Mouse (Mus musculus): ENCODE measurements at regions not wholly inside any gene's neighbourhood (a gene's known extent, or its start where the extent isn't known, plus 50 kb on each side); places are given as distances from the start of the nearest gene placed in this dataset.

DNA sequence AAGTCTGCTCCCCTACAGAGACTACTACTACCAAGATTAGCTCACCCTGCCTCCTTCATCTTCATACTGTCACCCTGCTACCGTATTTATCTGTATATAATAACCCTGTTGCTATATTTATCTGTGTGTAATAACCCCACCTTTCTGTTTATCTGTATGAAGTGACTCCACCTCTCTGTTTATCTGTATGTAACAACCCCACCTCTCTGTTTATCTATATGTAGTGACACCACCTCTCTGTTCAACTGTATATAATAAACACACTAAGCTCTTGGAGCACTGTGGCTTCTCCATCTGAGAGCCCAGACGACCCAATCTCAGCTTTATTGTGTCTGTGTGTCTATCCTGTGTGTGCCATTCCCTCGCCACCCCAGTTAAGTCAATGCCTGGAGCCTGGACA, 154.7 kb downstream of the Katnal1 start:
- H3K4me3 ChIP-seq (replicated peaks in 1 of 3; ENCODE audit: low read depth in 2 of 3, low read length in 2 of 3, poor library complexity in 1 of 3), result no peak overlapping the region
- no peak for DNase-seq (ENCODE audit: extremely low read depth)
- no peak overlapping the region for H3K9ac ChIP-seq (ENCODE audit: insufficient read depth, low read depth)
- no peak overlapping the region for H3K4me2 ChIP-seq (ENCODE audit: insufficient read depth, low read depth, poor library complexity, severe bottlenecking)
- H3K27ac ChIP-seq (ENCODE audit: insufficient read depth, low read depth), result no peak overlapping the region
- H3K4me1 ChIP-seq (ENCODE audit: control insufficient read depth in 1 of 2, insufficient read depth in 2 of 2), result peaks cover 0 to 14% of the 10 kb centered on the region in 2 experiments; a peak in 3 of 4 replicates
- H3K79me2 ChIP-seq (replicated peaks; ENCODE audit: control insufficient read depth, extremely low read depth, insufficient read depth, poor library complexity, severe bottlenecking), result peaks cover 5% of the 10 kb centered on the region
- peak; percentile 75 for TF ChIP-seq MXI1 (IDR thresholded peaks at IDR 0.05; ENCODE audit: low read depth, low read length)
- TF ChIP-seq NRF1 (IDR thresholded peaks at IDR 0.05; ENCODE audit: low read depth, low read length), result no peak
- no peak for TF ChIP-seq SIN3A (IDR thresholded peaks at IDR 0.05; ENCODE audit: low read length)
- TF ChIP-seq MAX (IDR thresholded peaks at IDR 0.05; ENCODE audit: low read length), result no peak
- no peak for TF ChIP-seq MAZ (IDR thresholded peaks at IDR 0.05; ENCODE audit: low read depth, low read length)
- TF ChIP-seq NELFE (IDR thresholded peaks at IDR 0.05; ENCODE audit: low read depth, low read length), result no peak
- no peak for TF ChIP-seq MEF2A (IDR thresholded peaks at IDR 0.05; ENCODE audit: borderline replicate concordance, low read depth, low read length)
- dilution Hi-C loops (cut with MboI; ENCODE audit: extremely low pct_ligation_motif_present, extremely low pct_unique_long_range_greater_than_20kb, low sequenced_read_pairs) (no loop called here), in situ Hi-C loops (cut with MboI; ENCODE audit: low pct_ligation_motif_present, low pct_unique_long_range_greater_than_20kb, low sequenced_read_pairs) (no loop called here)
- H3K36me3 ChIP-seq (replicated peaks in 1 of 2; ENCODE audit: control insufficient read depth in 1 of 2, insufficient read depth in 1 of 2, low read length in 1 of 2), result peaks cover 7 to 41% of the 10 kb centered on the region in 2 experiments
- no peaks in the 10 kb centered on the region for H3K27me3 ChIP-seq (replicated peaks)
- H3K9me3 ChIP-seq (replicated peaks; ENCODE audit: low read length), result peaks cover 2% of the 10 kb centered on the region

DNA sequence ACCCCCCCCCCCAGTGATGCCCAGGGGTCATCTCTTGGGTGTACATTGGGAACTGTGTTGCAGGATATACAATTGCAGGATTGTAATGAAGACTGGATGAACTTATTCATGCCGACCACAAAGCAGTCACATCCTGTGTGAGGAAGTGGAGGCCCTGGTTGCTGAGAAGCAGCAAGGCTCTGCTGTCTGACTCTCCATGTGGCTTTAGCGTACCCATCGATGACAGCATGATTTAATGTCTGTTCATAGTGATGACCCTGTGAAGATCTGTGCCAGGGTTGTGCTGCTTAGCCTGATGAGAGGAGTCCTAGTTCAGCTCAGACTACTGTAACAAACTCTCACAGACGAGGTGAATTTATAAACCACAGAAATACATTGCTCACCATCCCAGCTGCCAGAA, 159.7 kb downstream of the Katnal1 start:
- Histone ChIP-seq H3K27ac (ENCODE audit: insufficient read depth, low read depth) (no peak overlapping the region), H3K27me3 (replicated peaks) (no peaks in the 10 kb centered on the region), H3K36me3 (replicated peaks in 1 of 2; ENCODE audit: control insufficient read depth in 1 of 2, insufficient read depth in 1 of 2, low read length in 1 of 2) (peaks cover 16 to 48% of the 10 kb centered on the region in 2 experiments), H3K4me3 (replicated peaks in 1 of 3; ENCODE audit: low read depth in 2 of 3, low read length in 2 of 3, poor library complexity in 1 of 3) (no peak overlapping the region), H3K9me3 (replicated peaks; ENCODE audit: low read length) (no peaks in the 10 kb centered on the region), H3K4me1 (ENCODE audit: control insufficient read depth in 1 of 2, insufficient read depth in 2 of 2) (peaks cover 0 to 7% of the 10 kb centered on the region in 2 experiments; a peak in 2 of 4 replicates), H3K79me2 (replicated peaks; ENCODE audit: control insufficient read depth, extremely low read depth, insufficient read depth, poor library complexity, severe bottlenecking) (no peaks in the 10 kb centered on the region), H3K9ac (ENCODE audit: insufficient read depth, low read depth) (no peak overlapping the region), H3K4me2 (ENCODE audit: insufficient read depth, low read depth, poor library complexity, severe bottlenecking) (no peak overlapping the region)
- no peak for DNase-seq (ENCODE audit: extremely low read depth)
- TF ChIP-seq USF2 (conservative IDR thresholded peaks at IDR 0.05; ENCODE audit: low read depth, low read length), result no peak
- TF ChIP-seq GABPA (IDR thresholded peaks at IDR 0.05; ENCODE audit: insufficient replicate concordance, low read depth, low read length), result no peak
- no peak for TF ChIP-seq SMC3 (IDR thresholded peaks at IDR 0.05; ENCODE audit: low read depth, low read length)
- TF ChIP-seq JUND (conservative IDR thresholded peaks at IDR 0.05; ENCODE audit: low read depth, low read length), result no peak
- TF ChIP-seq ZKSCAN1 (IDR thresholded peaks at IDR 0.05; ENCODE audit: borderline replicate concordance, low read depth, low read length), result no peak
- no peak for TF ChIP-seq MEF2A (IDR thresholded peaks at IDR 0.05; ENCODE audit: borderline replicate concordance, low read depth, low read length)
- no peak for TF ChIP-seq UBTF (IDR thresholded peaks at IDR 0.05; ENCODE audit: low read depth, low read length)
- no peak for TF ChIP-seq MAX (IDR thresholded peaks at IDR 0.05; ENCODE audit: low read length)
- no peak for TF ChIP-seq ZMIZ1 (IDR thresholded peaks at IDR 0.05; ENCODE audit: low read depth, low read length)
- no peak for TF ChIP-seq ZNF384 (IDR thresholded peaks at IDR 0.05; ENCODE audit: low read depth, low read length)
- in situ Hi-C loops (cut with MboI; ENCODE audit: low pct_ligation_motif_present, low pct_unique_long_range_greater_than_20kb, low sequenced_read_pairs) (no loop called here), dilution Hi-C loops (cut with MboI; ENCODE audit: extremely low pct_ligation_motif_present, extremely low pct_unique_long_range_greater_than_20kb, low sequenced_read_pairs) (no loop called here)

Data from CH12.LX (cell line).